Mouse (Mus musculus): Measurements from ENCODE around the gene Aggf1. TPM values are rescaled to one million over a fixed set of nuclear protein-coding genes. Genes with fewer than 3 reads are reported as not detected.
A peak's percentile ranks its signal among the peaks of the same experiment; 100 is the strongest.

Aggf1 gene
- polyA plus RNA-seq, 1 experiment: 37.5 TPM

- DNase-seq (ENCODE audit: extremely low spot score in 1 of 2, low spot score in 1 of 2): no peak
Measured at GRCm38 (mm10) chr13:95336122-95336677, 39.0 kb downstream of the Aggf1 start.

- no peak for DNase-seq (ENCODE audit: extremely low spot score in 1 of 2, low spot score in 1 of 2)
Measured at GRCm38 (mm10) chr13:95332086-95332899, 42.9 kb downstream of the Aggf1 start.

- DNase-seq (ENCODE audit: extremely low spot score in 1 of 2, low spot score in 1 of 2): no peak
Measured at GRCm38 (mm10) chr13:95330507-95330906, 44.6 kb downstream of the Aggf1 start.

- no peak for DNase-seq (ENCODE audit: extremely low spot score in 1 of 2, low spot score in 1 of 2)
Measured at GRCm38 (mm10) chr13:95328767-95329166, 46.4 kb downstream of the Aggf1 start.

GRCm38 (mm10) chr13:95327345-95327741, 47.8 kb downstream of the Aggf1 start:
- peak in 1 of 2 experiments; percentile 56 for DNase-seq (ENCODE audit: extremely low spot score in 1 of 2, low spot score in 1 of 2)

- DNase-seq (ENCODE audit: extremely low spot score in 1 of 2, low spot score in 1 of 2): no peak
Measured at GRCm38 (mm10) chr13:95326611-95327344, 48.4 kb downstream of the Aggf1 start.

GRCm38 (mm10) chr13:95325907-95326550, 49.1 kb downstream of the Aggf1 start:
- no peak for DNase-seq (ENCODE audit: extremely low spot score in 1 of 2, low spot score in 1 of 2)

GRCm38 (mm10) chr13:95325080-95325906, 49.9 kb downstream of the Aggf1 start:
- DNase-seq (ENCODE audit: extremely low spot score in 1 of 2, low spot score in 1 of 2): no peak

- DNase-seq (ENCODE audit: extremely low spot score in 1 of 2, low spot score in 1 of 2): peak in 1 of 2 experiments; percentile 69
Measured at GRCm38 (mm10) chr13:95324626-95325079, 50.5 kb downstream of the Aggf1 start.

- peak in 1 of 2 experiments; percentile 76 for DNase-seq (ENCODE audit: extremely low spot score in 1 of 2, low spot score in 1 of 2)
Measured at GRCm38 (mm10) chr13:95323950-95324625, 51.1 kb downstream of the Aggf1 start.

- DNase-seq (ENCODE audit: extremely low spot score in 1 of 2, low spot score in 1 of 2): no peak
Measured at GRCm38 (mm10) chr13:95323400-95323799, 51.8 kb downstream of the Aggf1 start, which contains the start of gene Zbed3. TSS of gene Zbed3 (plus strand) at chr13:95323612.

- no peak for DNase-seq (ENCODE audit: extremely low spot score in 1 of 2, low spot score in 1 of 2)
Measured at GRCm38 (mm10) chr13:95320451-95320850, 54.7 kb downstream of the Aggf1 start.

GRCm38 (mm10) chr13:95319153-95319552, 56.0 kb downstream of the Aggf1 start:
- no peak for DNase-seq (ENCODE audit: extremely low spot score in 1 of 2, low spot score in 1 of 2)

GRCm38 (mm10) chr13:95312016-95312415, 63.1 kb downstream of the Aggf1 start:
- DNase-seq (ENCODE audit: extremely low spot score in 1 of 2, low spot score in 1 of 2): peak in 1 of 2 experiments; percentile 41

GRCm38 (mm10) chr13:95307100-95307655, 68.0 kb downstream of the Aggf1 start:
- DNase-seq (ENCODE audit: extremely low spot score in 1 of 2, low spot score in 1 of 2): no peak

- no peak for DNase-seq (ENCODE audit: extremely low spot score in 1 of 2, low spot score in 1 of 2)
Measured at GRCm38 (mm10) chr13:95306596-95306995, 68.6 kb downstream of the Aggf1 start.

Data from frontal cortex, adult 2 months (tissue).